Mouse (Mus musculus) liver, adult 2 months (tissue): ENCODE data around the gene Ift46.

Experiments used
- CTCF ChIP-seq: fragments of 200-500 bp; IDR thresholded peaks from 2 replicates; pipeline ENCODE4 v1.5.1; 2011; ENCODE audit warnings: low read depth, low read length, control low read depth
- POLR2A ChIP-seq: fragments of 200-500 bp; IDR thresholded peaks from 2 replicates; pipeline ENCODE4 v1.6.1; 2011; ENCODE audit warnings: low read length, control low read depth; ENCODE audit not compliant: insufficient read depth; ENCODE audit errors: extremely low read depth

GRCm38 (mm10) chr9:44723008-44723407 lies 44.7 kb upstream of the Ift46 start:
- TF ChIP-seq CTCF: no peak
- TF ChIP-seq POLR2A: no peak
